Mouse (Mus musculus) intestine, postnatal 0 days (tissue): ENCODE data around the gene Qrfp. TPM values are rescaled to one million over a fixed set of nuclear protein-coding genes. Genes with fewer than 3 reads are reported as not detected.
A peak's percentile ranks its signal among the peaks of the same experiment; 100 is the strongest.

Experiments
- ATAC-seq: fragments of 200-750 bp; cut with Nextera tagmentation; 2 replicates; pipeline ENCODE4 v1.8.0; 2017; ENCODE audit warnings: mild to moderate bottlenecking, moderate TSS enrichment, moderate library complexity
- H3K27ac ChIP-seq: fragments of 300-500 bp; sonication (generic); 2 replicates; pipeline ENCODE4 v1.5.1; 2014; ENCODE audit warnings: mild to moderate bottlenecking, low read depth, low read length, moderate library complexity
- H3K27me3 ChIP-seq: fragments of 300-500 bp; sonication (generic); replicated peaks from 2 replicates; pipeline ENCODE4 v1.6.1; 2014; ENCODE audit warnings: low read length, mixed read lengths; ENCODE audit not compliant: control insufficient read depth, insufficient read depth
- H3K36me3 ChIP-seq: fragments of 300-500 bp; sonication (generic); 2 replicates; pipeline ENCODE4 v1.6.1; 2014; ENCODE audit warnings: mild to moderate bottlenecking, moderate library complexity; ENCODE audit not compliant: control insufficient read depth, insufficient read depth
- H3K4me1 ChIP-seq: fragments of 300-500 bp; sonication (generic); replicated peaks from 2 replicates; pipeline ENCODE4 v1.6.1; 2014; ENCODE audit warnings: antibody characterized with exemption, low read length, mixed read lengths; ENCODE audit not compliant: control insufficient read depth, insufficient read depth
- H3K4me2 ChIP-seq: fragments of 300-500 bp; sonication (generic); replicated peaks from 2 replicates; pipeline ENCODE4 v1.6.1; 2014; ENCODE audit warnings: low read depth, mild to moderate bottlenecking, moderate library complexity
- H3K4me3 ChIP-seq: fragments of 300-500 bp; sonication (generic); 2 replicates; pipeline ENCODE4 v1.5.1; 2014; ENCODE audit warnings: low read depth, low read length
- H3K9ac ChIP-seq: fragments of 300-500 bp; sonication (generic); 2 replicates; pipeline ENCODE4 v1.6.1; 2014; ENCODE audit warnings: mild to moderate bottlenecking, low read depth, low read length
- H3K9me3 ChIP-seq: fragments of 300-500 bp; sonication (generic); 2 replicates; pipeline ENCODE4 v1.6.1; 2016; ENCODE audit warnings: mixed run types; ENCODE audit not compliant: control insufficient read depth
- CTCF ChIP-seq: sonication (generic); IDR thresholded peaks from 2 replicates; pipeline ENCODE4 v1.5.1; 2016; ENCODE audit warnings: low read depth, mild to moderate bottlenecking, control low read depth, antibody characterized with exemption, moderate library complexity
- WGBS: fragments of 180-500 bp; shearing (Covaris S2); extraction: QIAGEN DNeasy Blood & Tissue Kit; methylation state at CpG from one replicate; pipeline ENCODE4 v1.1.7; 2014; 5-methylcytosine and 5-hydroxymethylcytosine counted together
- polyA plus RNA-seq: library from polyadenylated mRNA; unstranded; fragments of >200 nt; fragmentation: Nextera tagmentation; extraction: Ambion mirVana; gene quantifications from 2 replicates; pipeline ENCODE4 v1.2.1, GENCODE M21; 2015

The Qrfp gene
- polyA plus RNA-seq, 1 experiment from 2014 or later = 0.18 TPM

DNA sequence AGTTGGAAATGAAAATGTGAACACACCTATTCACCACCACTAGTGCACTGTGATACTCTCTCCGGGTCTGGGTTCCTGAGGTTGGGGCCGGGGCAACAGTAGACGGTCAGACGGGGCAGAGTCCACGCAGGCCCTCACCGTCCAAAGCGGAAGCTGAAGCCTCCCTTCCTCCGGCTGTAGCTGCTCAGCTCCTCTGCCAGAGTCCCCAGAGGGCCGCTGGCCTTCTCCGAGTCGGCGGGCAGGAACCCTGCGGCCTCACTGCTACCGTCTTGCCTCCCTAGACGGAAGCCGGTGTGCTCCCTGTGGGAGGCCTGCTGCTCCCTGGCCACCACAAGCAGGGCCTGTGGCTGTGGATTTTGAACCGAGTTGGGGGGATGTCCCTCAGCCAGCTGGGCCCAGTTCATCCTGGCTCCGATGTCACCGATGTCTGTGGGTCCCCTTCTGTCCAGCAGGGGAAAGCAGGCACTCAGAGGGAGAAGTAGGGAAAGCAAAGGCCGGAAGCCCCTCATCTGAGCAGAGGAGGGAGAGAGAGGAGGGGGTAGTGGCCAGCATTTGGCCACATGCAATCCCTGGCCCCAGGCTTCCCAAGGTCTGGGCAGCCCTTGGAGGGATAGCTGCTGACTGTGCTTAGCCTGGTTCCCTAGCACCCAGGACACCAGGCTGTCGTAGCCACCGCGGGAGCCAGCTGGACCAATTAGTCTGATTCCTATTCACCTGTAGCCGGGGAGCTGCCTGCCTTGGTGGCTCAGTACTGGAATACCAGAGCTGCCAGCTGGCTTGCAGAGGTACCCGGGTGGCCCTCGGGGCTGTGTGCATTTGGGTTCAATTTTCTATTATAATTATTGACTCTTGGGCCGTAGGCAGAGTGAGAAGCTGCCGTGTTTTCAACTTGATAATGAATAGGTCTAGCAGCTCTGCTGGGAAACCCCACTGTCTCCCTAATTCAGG lies 1.7 kb downstream of the Qrfp start:
- peaks cover 9% of the 10 kb centered on the region for H3K36me3 ChIP-seq
- peak; percentile 41 for TF ChIP-seq CTCF
- ATAC-seq = no peak
- no peaks in the 10 kb centered on the region for H3K4me1 ChIP-seq
- no peak overlapping the region for H3K4me2 ChIP-seq
- 45% methylated on average over 28 of the region's 28 CpGs for WGBS
- no peaks in the 10 kb centered on the region for H3K9me3 ChIP-seq
- no peaks in the 10 kb centered on the region for H3K27me3 ChIP-seq
- no peak overlapping the region for H3K4me3 ChIP-seq
- H3K9ac ChIP-seq = no peak overlapping the region
- no peak overlapping the region for H3K27ac ChIP-seq

DNA sequence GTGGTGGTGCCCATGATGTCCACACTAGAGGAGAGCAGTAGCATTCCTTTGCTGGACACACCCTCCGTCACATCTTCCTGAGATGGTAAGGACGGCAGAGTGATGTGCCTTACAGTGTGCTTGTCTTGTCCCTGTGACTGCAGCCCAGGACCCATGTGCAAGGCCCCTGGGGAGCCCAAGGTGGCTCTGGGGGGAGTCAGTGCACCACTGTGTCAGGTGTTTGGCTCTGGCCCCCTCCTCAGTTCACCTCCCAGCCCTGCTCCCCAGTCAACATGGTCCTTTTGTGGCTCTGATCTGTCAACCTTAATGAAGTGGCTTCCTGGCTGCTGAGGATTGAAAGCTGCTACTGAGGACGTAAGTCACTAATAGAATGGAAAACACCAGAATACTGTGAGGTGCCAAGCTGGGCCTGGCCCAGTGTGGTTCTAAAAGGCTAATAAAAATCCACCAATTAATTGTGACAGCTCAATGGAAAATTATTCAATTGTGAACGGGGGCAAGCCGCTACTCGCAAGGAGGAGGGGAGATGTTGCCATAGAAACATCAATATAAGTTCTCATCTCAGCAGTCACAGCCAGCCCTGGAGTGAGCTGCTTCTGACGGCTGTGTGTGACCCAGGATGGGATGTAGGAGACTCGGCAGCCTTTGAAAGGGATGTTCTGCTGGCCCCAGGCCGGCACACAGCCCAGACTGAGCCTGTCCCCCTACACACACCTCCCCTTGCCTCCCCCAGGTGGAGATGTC lies 3.6 kb downstream of the Qrfp start:
- Histone ChIP-seq H3K27ac (no peak overlapping the region), H3K9ac (no peak overlapping the region), H3K4me1 (no peaks in the 10 kb centered on the region), H3K9me3 (no peaks in the 10 kb centered on the region), H3K4me2 (no peak overlapping the region), H3K36me3 (peaks cover 28% of the 10 kb centered on the region), H3K27me3 (no peaks in the 10 kb centered on the region), H3K4me3 (no peak overlapping the region)
- ATAC-seq = no peak
- no peak for TF ChIP-seq CTCF
- 54% methylated on average over 9 of the region's 9 CpGs for WGBS

DNA sequence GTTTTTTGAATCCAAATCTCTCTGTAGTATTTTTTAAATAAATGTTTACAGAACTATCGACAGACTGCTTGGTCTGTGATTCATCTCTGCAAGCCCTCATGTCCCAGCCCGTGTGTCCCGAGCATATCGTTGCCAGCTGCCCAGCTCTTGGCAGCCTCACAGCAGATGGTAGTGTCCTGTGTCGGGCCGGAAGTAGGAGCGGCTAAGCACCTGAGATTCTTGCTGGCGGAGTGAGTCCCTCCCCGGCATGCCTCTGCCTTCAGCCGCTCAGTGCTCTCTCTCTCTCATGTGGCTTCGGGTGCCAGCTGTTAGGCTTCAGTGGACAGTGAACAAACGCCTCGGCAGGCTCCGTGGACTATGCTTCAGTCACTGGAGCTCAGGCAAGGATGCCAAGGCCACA lies 6.9 kb downstream of the Qrfp start:
- H3K4me3 ChIP-seq = no peak overlapping the region
- no peak for ATAC-seq
- H3K9ac ChIP-seq = no peak overlapping the region
- H3K36me3 ChIP-seq = peaks cover 61% of the 10 kb centered on the region
- H3K27me3 ChIP-seq = no peaks in the 10 kb centered on the region
- no peak overlapping the region for H3K27ac ChIP-seq
- H3K9me3 ChIP-seq = no peaks in the 10 kb centered on the region
- WGBS = 67% methylated on average over 14 of the region's 14 CpGs
- H3K4me2 ChIP-seq = no peak overlapping the region
- H3K4me1 ChIP-seq = no peaks in the 10 kb centered on the region
- no peak for TF ChIP-seq CTCF

DNA sequence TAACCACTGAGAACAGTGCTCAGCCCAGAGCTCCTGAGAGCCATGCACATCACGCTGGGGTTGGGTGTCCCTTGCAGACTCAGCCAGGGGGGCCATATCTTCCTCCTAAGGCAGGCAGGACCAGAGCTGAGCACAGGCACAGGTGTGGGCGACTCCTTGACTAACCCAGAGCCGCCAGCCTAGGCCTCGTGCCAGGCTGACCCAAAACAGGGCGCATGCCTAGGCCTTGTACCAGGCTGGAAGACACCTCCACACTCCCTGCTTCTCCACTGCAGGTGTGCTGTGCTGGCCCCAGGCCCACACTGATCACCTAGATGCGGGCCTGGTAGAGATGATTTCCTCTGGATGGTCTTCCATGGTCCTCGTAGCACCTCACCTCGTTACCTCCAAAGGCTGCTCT lies 7.6 kb downstream of the Qrfp start:
- no peak for TF ChIP-seq CTCF

DNA sequence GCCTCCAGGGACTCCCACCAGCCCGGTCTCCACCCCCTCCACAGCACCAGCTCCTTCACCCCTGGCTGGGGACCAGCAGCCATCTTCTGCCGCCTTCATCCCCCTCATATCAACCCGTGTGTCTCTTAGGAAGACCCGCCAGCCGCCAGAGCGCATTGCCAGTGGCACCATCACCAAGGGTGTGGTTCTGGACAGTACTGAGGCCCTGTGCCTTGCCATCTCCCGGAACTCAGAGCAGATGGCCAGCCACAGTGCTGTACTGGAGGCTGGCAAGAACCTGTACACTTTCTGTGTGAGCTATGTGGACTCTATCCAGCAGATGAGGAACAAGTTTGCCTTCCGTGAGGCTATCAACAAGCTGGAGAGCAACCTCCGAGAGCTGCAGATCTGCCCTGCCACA lies 9.0 kb downstream of the Qrfp start:
- Histone ChIP-seq H3K27me3 (no peaks in the 10 kb centered on the region), H3K4me1 (no peaks in the 10 kb centered on the region), H3K9me3 (no peaks in the 10 kb centered on the region), H3K36me3 (peaks cover 82% of the 10 kb centered on the region), H3K9ac (no peak overlapping the region), H3K4me3 (no peak overlapping the region), H3K4me2 (no peak overlapping the region), H3K27ac (no peak overlapping the region)
- no peak for TF ChIP-seq CTCF
- no peak for ATAC-seq
- WGBS = 86% methylated on average over 9 of the region's 9 CpGs

More for the DNA sequence above, 7.6 kb downstream of the Qrfp start:
- H3K4me3 ChIP-seq = no peak overlapping the region
- no peaks in the 10 kb centered on the region for H3K27me3 ChIP-seq
- no peak overlapping the region for H3K4me2 ChIP-seq
- H3K4me1 ChIP-seq = no peaks in the 10 kb centered on the region
- peaks cover 68% of the 10 kb centered on the region for H3K36me3 ChIP-seq
- no peak for ATAC-seq
- no peak overlapping the region for H3K27ac ChIP-seq
- 85% methylated on average over 8 of the region's 8 CpGs for WGBS
- no peaks in the 10 kb centered on the region for H3K9me3 ChIP-seq
- H3K9ac ChIP-seq = no peak overlapping the region

DNA sequence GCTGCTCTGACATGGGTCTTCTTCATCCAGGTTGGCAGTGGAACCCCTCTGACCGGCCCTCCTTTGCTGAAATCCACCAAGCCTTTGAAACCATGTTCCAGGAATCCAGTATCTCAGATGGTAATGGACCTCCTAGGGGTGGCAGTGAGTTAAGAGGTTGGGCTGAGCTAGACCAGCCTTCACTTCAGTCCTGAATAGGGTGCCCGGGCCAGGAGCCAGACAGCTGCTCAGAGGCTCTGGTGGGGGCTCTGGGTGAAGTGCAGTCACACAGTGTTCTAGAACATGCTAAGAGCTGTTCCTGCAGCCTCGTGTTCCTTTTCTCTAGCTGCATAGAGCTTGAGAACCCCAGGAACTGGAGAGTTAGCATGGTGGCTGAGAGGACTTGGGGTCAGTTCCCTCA lies 13.4 kb downstream of the Qrfp start:
- Histone ChIP-seq H3K36me3 (peaks cover 94% of the 10 kb centered on the region), H3K9ac (no peak overlapping the region), H3K27ac (no peak overlapping the region), H3K9me3 (no peaks in the 10 kb centered on the region), H3K4me2 (no peak overlapping the region), H3K4me3 (no peak overlapping the region), H3K27me3 (no peaks in the 10 kb centered on the region), H3K4me1 (no peaks in the 10 kb centered on the region)
- 94% methylated on average over 3 of the region's 3 CpGs for WGBS
- no peak for ATAC-seq
- no peak for TF ChIP-seq CTCF
